24 mouse cellular contexts compared by ENCODE assay signal in the genomic region with DNA sequence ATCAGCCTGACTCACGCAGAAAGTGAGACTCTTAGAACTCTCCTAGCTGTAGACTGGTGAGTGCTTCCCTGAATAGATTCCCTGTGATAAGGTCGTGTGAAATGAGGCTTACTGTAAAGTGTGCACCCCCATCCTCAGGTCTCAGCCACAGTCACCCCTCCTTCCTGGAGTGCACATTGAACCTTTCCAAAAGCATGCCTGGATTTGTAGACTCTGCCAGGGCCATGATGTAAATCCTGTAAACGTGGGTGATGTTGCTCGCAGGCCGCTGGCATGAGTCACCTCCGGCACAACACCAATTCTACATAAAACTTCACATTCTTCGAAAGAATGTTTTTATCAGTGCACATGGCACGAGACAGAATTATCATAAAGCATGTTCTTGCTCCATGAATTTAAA.
DNase-seq lines count a peak whose midpoint lies in the region; TF ChIP-seq lines count a peak whose summit lies in the region.
"Had no signal": no experiment of that assay in that cellular context is flagged by ENCODE, and none has a peak within 500 bp of the region (broad histone marks: within the 10 kb centered on the region; RNA-seq: fewer than 3 reads in every experiment).

No protein-coding gene starts in this region.

- H3K27ac ChIP-seq in heart, adult 2 months = no peak overlapping the region
- H3K27ac ChIP-seq in embryonic fibroblast, embryonic 13.5 days (ENCODE audit: insufficient read depth, low read length) = peak overlapping the region; percentile 22
- H3K27ac ChIP-seq: embryonic facial prominence, embryonic 12.5 days; embryonic facial prominence, embryonic 15.5 days; forebrain, embryonic 12.5 days; forebrain, embryonic 15.5 days; hindbrain, embryonic 12.5 days; hindbrain, embryonic 15.5 days had no signal

- no peak for TF ChIP-seq CTCF in heart, adult 2 months (IDR thresholded peaks at IDR 0.05)
- TF ChIP-seq CTCF in embryonic fibroblast, embryonic 13.5 days (IDR thresholded peaks at IDR 0.05; ENCODE audit: borderline replicate concordance, insufficient read depth, low read length) = no peak

- H3K9ac ChIP-seq in heart, adult 2 months (ENCODE audit: low read depth, low read length) = no peak overlapping the region
- H3K9ac ChIP-seq: embryonic facial prominence, embryonic 12.5 days; embryonic facial prominence, embryonic 15.5 days; forebrain, embryonic 12.5 days; forebrain, embryonic 15.5 days; heart, embryonic 12.5 days; hindbrain, embryonic 12.5 days; hindbrain, embryonic 15.5 days had no signal

- WGBS in heart, adult 2 months = 63% methylated on average over 8 of the region's 8 CpGs

- no peak for TF ChIP-seq POLR2A in heart, adult 2 months (IDR thresholded peaks at IDR 0.05; ENCODE audit: insufficient read depth, low read depth, low read length)
- TF ChIP-seq POLR2A in embryonic fibroblast, embryonic 13.5 days (IDR thresholded peaks at IDR 0.05; ENCODE audit: low read depth, low read length) = no peak

- peak; percentile 78 for DNase-seq in heart, adult 11 months
- DNase-seq in heart, adult 2 months = no peak
- peak; percentile 11 to 34 for DNase-seq in left cerebral cortex, postnatal 14 days (ENCODE audit: low spot score in 2 of 2)
- no peak for DNase-seq in left cerebral cortex, postnatal 10 days (ENCODE audit: extremely low spot score in 1 of 2, low spot score in 2 of 2)
- peak; percentile 23 to 25 for DNase-seq in right cerebral cortex, adult 2 months (ENCODE audit: low spot score in 2 of 2)
- no peak for DNase-seq in right cerebral cortex, postnatal 4 days
- DNase-seq in adrenal gland, adult (ENCODE audit: inconsistent age in 2 of 2, low spot score in 1 of 2) = no peak
- DNase-seq: adrenal gland, adult 8-10 months; adrenal gland, postnatal 25 days; cerebellum, adult 11 months; cerebellum, adult 2 months; cerebellum, adult 9-11 months; cerebellum, postnatal 25 days; gastrocnemius, postnatal 10 days; gastrocnemius, postnatal 36 days had no signal

- no peaks in the 10 kb centered on the region for H3K4me1 ChIP-seq in heart, adult 2 months (ENCODE audit: control insufficient read depth, insufficient read depth, low read length)
- 0 out of 2 replicates have a peak, but pooled peaks cover 2% of the 10 kb centered on the region for H3K4me1 ChIP-seq in embryonic fibroblast, embryonic 13.5 days (ENCODE audit: control insufficient read depth, insufficient read depth, low read length)
- H3K4me1 ChIP-seq: embryonic facial prominence, embryonic 12.5 days; forebrain, embryonic 12.5 days; forebrain, embryonic 15.5 days; heart, embryonic 12.5 days; hindbrain, embryonic 12.5 days; hindbrain, embryonic 15.5 days had no signal

- no peak overlapping the region for H3K4me3 ChIP-seq in heart, adult 2 months
- H3K4me3 ChIP-seq in embryonic fibroblast, embryonic 13.5 days (ENCODE audit: insufficient read depth, low read length) = no peak overlapping the region
- H3K4me3 ChIP-seq: embryonic facial prominence, embryonic 12.5 days; embryonic facial prominence, embryonic 15.5 days; erythroblast, embryonic 14.5 days; forebrain, embryonic 12.5 days; forebrain, embryonic 15.5 days; heart, embryonic 12.5 days; hindbrain, embryonic 12.5 days; hindbrain, embryonic 15.5 days had no signal

- no peak for TF ChIP-seq EP300 in heart, adult 2 months (IDR thresholded peaks at IDR 0.05; ENCODE audit: insufficient read depth, low read depth, low read length)

- intact Hi-C loops in heart, adult 2 months (cut with DNase I) = no loop called here
- intact Hi-C loops in left cerebral cortex, postnatal 14 days (cut with DNase I) = no loop called here
- intact Hi-C loops in left cerebral cortex, postnatal 10 days (cut with DNase I) = no loop called here

- no peaks in the 10 kb centered on the region for H3K36me3 ChIP-seq in heart, adult 2 months (ENCODE audit: control insufficient read depth, insufficient read depth, low read length)
- H3K36me3 ChIP-seq: embryonic facial prominence, embryonic 12.5 days; embryonic facial prominence, embryonic 15.5 days; forebrain, embryonic 12.5 days; forebrain, embryonic 15.5 days; heart, embryonic 12.5 days; hindbrain, embryonic 12.5 days; hindbrain, embryonic 15.5 days had no signal

- H3K27me3 ChIP-seq in heart, adult 2 months (ENCODE audit: control insufficient read depth, insufficient read depth, low read length) = no peaks in the 10 kb centered on the region
- H3K27me3 ChIP-seq: embryonic facial prominence, embryonic 12.5 days; embryonic facial prominence, embryonic 15.5 days; forebrain, embryonic 12.5 days; forebrain, embryonic 15.5 days; heart, embryonic 12.5 days; hindbrain, embryonic 12.5 days; hindbrain, embryonic 15.5 days had no signal

- no peaks in the 10 kb centered on the region for H3K79me2 ChIP-seq in heart, adult 2 months (replicated peaks; ENCODE audit: control insufficient read depth, insufficient read depth, low read length)

Comparison
In these comparisons a context has a peak if more than half of its experiments do, and no peak if none do; other contexts are left out.
1. DNase-seq: peak in heart, adult 11 months (single experiment), left cerebral cortex, postnatal 14 days (2 of 2) and right cerebral cortex, adult 2 months (2 of 2); none in heart, adult 2 months (0 of 2), left cerebral cortex, postnatal 10 days (0 of 2), right cerebral cortex, postnatal 4 days (single experiment) and adrenal gland, adult (0 of 2).